Mouse (Mus musculus) adrenal gland, postnatal 25 days (tissue): ENCODE measurements around the gene Map7d1. TPM values are rescaled to one million over a fixed set of nuclear protein-coding genes. Genes with fewer than 3 reads are reported as not detected.
A peak's percentile ranks its signal among the peaks of the same experiment; 100 is the strongest.

ENCODE experiments used
- DNase-seq: peaks from one replicate; pipeline ENCODE4 v3.0.0; 2021; ENCODE audit warnings: mixed read lengths
- total RNA-seq: library from RNA; stranded (reverse); gene quantifications from 2 replicates; pipeline ENCODE4 v1.2.3, GENCODE M21; 2021

Gene Map7d1
- total RNA-seq, 1 experiment from 2014 or later, result 55.0 TPM

GRCm38 (mm10) chr4:126201514-126202302, 54.4 kb downstream of the Map7d1 start:
- DNase-seq, result no peak

GRCm38 (mm10) chr4:126200656-126201055, 55.5 kb downstream of the Map7d1 start:
- DNase-seq, result no peak

GRCm38 (mm10) chr4:126200036-126200435, 56.1 kb downstream of the Map7d1 start:
- no peak for DNase-seq

- no peak for DNase-seq
Measured at GRCm38 (mm10) chr4:126199556-126199955, 56.6 kb downstream of the Map7d1 start.

GRCm38 (mm10) chr4:126197485-126197884, 58.7 kb downstream of the Map7d1 start:
- DNase-seq, result no peak

GRCm38 (mm10) chr4:126194916-126195315, 61.2 kb downstream of the Map7d1 start:
- DNase-seq, result no peak

GRCm38 (mm10) chr4:126194216-126194615, 61.9 kb downstream of the Map7d1 start:
- DNase-seq, result no peak

GRCm38 (mm10) chr4:126190636-126191035, 65.5 kb downstream of the Map7d1 start:
- peak; percentile 26 for DNase-seq

GRCm38 (mm10) chr4:126187096-126187495, 69.0 kb downstream of the Map7d1 start:
- DNase-seq, result no peak

GRCm38 (mm10) chr4:126183034-126183433, 73.1 kb downstream of the Map7d1 start:
- DNase-seq, result no peak

Other genes with a start within 250 kb of the Map7d1 start
- gene Csf3r, start 231.8 kb downstream of the Map7d1 start, total RNA-seq, result 0.88 and 1.5 TPM in 2 replicates
- gene Mrps15, start 209.4 kb downstream of the Map7d1 start, total RNA-seq, result 74.4 and 98.0 TPM in 2 replicates
- 7.2 and 12.2 TPM in 2 replicates for gene Oscp1, start 197.8 kb downstream of the Map7d1 start, total RNA-seq
- gene Lsm10, start 159.7 kb downstream of the Map7d1 start, total RNA-seq, result 45.4 and 48.0 TPM in 2 replicates
- gene Stk40, start 152.4 kb downstream of the Map7d1 start, total RNA-seq, result 41.2 and 43.1 TPM in 2 replicates
- 23.4 and 33.9 TPM in 2 replicates for gene Eva1b, start 108.6 kb downstream of the Map7d1 start, total RNA-seq
- gene Sh3d21, start 92.9 kb downstream of the Map7d1 start, total RNA-seq, result 2.8 and 3.2 TPM in 2 replicates
- 190 and 232 TPM in 2 replicates for gene Thrap3, start 53.6 kb downstream of the Map7d1 start, total RNA-seq
- 88.0 and 93.9 TPM in 2 replicates for gene Trappc3, start 6.0 kb upstream of the Map7d1 start, total RNA-seq
- 1.7 and 2.4 TPM in 2 replicates for gene Col8a2, start 30.4 kb upstream of the Map7d1 start, total RNA-seq
- 27.6 and 38.9 TPM in 2 replicates for gene Adprhl2, start 65.4 kb upstream of the Map7d1 start, total RNA-seq
- 2.4 and 2.6 TPM in 2 replicates for gene Tekt2, start 69.3 kb upstream of the Map7d1 start, total RNA-seq
- 13.9 and 17.6 TPM in 2 replicates for gene Ago3, start 173.2 kb upstream of the Map7d1 start, total RNA-seq
- 39.4 and 47.1 TPM in 2 replicates for gene Ago1, start 212.2 kb upstream of the Map7d1 start, total RNA-seq